Mouse (Mus musculus): ENCODE results near the gene Mtcl1.

Gene Mtcl1

GRCm38 (mm10) chr17:66449460-66450341 is at the start of gene Mtcl1:
Gene Mtcl1 (minus strand): TSS chr17:66449750.
- peak; percentile 93 for DNase-seq

- no peak for DNase-seq
Measured at GRCm38 (mm10) chr17:66498598-66498997, 49.0 kb upstream of the Mtcl1 start.

- no peak for DNase-seq
Measured at GRCm38 (mm10) chr17:66496589-66496988, 47.0 kb upstream of the Mtcl1 start.

- DNase-seq, result peak; percentile 75
Measured at GRCm38 (mm10) chr17:66490022-66490601, 40.6 kb upstream of the Mtcl1 start.

GRCm38 (mm10) chr17:66486576-66486975 is 37.0 kb upstream of the Mtcl1 start:
- no peak for DNase-seq

- DNase-seq, result peak; percentile 81
Measured at GRCm38 (mm10) chr17:66485742-66486141, 36.2 kb upstream of the Mtcl1 start.

- DNase-seq, result no peak
Measured at GRCm38 (mm10) chr17:66484965-66485364, 35.4 kb upstream of the Mtcl1 start.

GRCm38 (mm10) chr17:66483651-66484454 is 34.3 kb upstream of the Mtcl1 start:
- DNase-seq, result no peak

GRCm38 (mm10) chr17:66481295-66481694 is 31.7 kb upstream of the Mtcl1 start:
- no peak for DNase-seq

- DNase-seq, result no peak
Measured at GRCm38 (mm10) chr17:66480491-66481278, 31.1 kb upstream of the Mtcl1 start.

- DNase-seq, result no peak
Measured at GRCm38 (mm10) chr17:66479813-66480490, 30.4 kb upstream of the Mtcl1 start.

GRCm38 (mm10) chr17:66479311-66479710 is 29.8 kb upstream of the Mtcl1 start:
- DNase-seq, result peak; percentile 82

- DNase-seq, result no peak
Measured at GRCm38 (mm10) chr17:66473205-66473604, 23.7 kb upstream of the Mtcl1 start.

- DNase-seq, result no peak
Measured at GRCm38 (mm10) chr17:66471775-66472174, 22.2 kb upstream of the Mtcl1 start.

- no peak for DNase-seq
Measured at GRCm38 (mm10) chr17:66471252-66471651, 21.7 kb upstream of the Mtcl1 start.

GRCm38 (mm10) chr17:66470020-66470419 is 20.5 kb upstream of the Mtcl1 start:
- DNase-seq, result no peak

GRCm38 (mm10) chr17:66457278-66457677 is 7.7 kb upstream of the Mtcl1 start:
- DNase-seq, result no peak

- peak; percentile 92 for DNase-seq
Measured at GRCm38 (mm10) chr17:66451143-66451542, 1.6 kb upstream of the Mtcl1 start.

GRCm38 (mm10) chr17:66450526-66451070 is 1.0 kb upstream of the Mtcl1 start:
- no peak for DNase-seq

GRCm38 (mm10) chr17:66448421-66449405 is 837 bp downstream of the Mtcl1 start:
- peak; percentile 54 for DNase-seq

All from right cerebral cortex, adult 18-20 months (tissue).